Mouse (Mus musculus) embryonic facial prominence, embryonic 11.5 days (tissue): ENCODE measurements around the gene Cdc42bpa. TPM values are rescaled to one million over a fixed set of nuclear protein-coding genes. Genes with fewer than 3 reads are reported as not detected.

Experiments used
- ATAC-seq: fragments of 200-750 bp; cut with Nextera tagmentation; replicated peaks from 2 replicates; pipeline ENCODE4 v1.8.0; 2017; ENCODE audit warnings: low read depth; ENCODE audit not compliant: insufficient number of reproducible peaks, low FRiP score, low TSS enrichment
- DNase-seq: peaks from one replicate; pipeline ENCODE4 v3.0.0-alpha.2; 2015; ENCODE audit warnings: low spot score
- H3K27ac ChIP-seq: fragments of 300-500 bp; sonication (generic); replicated peaks from 2 replicates; pipeline ENCODE4 v1.5.1; 2014; ENCODE audit warnings: mild to moderate bottlenecking, low read depth, low read length, control low read depth
- H3K27me3 ChIP-seq: fragments of 300-500 bp; sonication (generic); 2 replicates; pipeline ENCODE4 v1.6.1; 2014; ENCODE audit warnings: mild to moderate bottlenecking, low read length, moderate library complexity, mixed read lengths; ENCODE audit not compliant: control insufficient read depth, insufficient read depth
- H3K36me3 ChIP-seq: fragments of 300-500 bp; sonication (generic); replicated peaks from 2 replicates; pipeline ENCODE4 v1.6.1; 2014; ENCODE audit warnings: low read depth, mild to moderate bottlenecking, low read length, moderate library complexity, mixed read lengths; ENCODE audit not compliant: control insufficient read depth, insufficient read depth
- H3K4me1 ChIP-seq: fragments of 300-500 bp; sonication (generic); 2 replicates; pipeline ENCODE4 v1.6.1; 2014; ENCODE audit warnings: low read length, mixed read lengths; ENCODE audit not compliant: control insufficient read depth, insufficient read depth
- H3K4me2 ChIP-seq: fragments of 300-500 bp; sonication (generic); 2 replicates; pipeline ENCODE4 v1.6.1; 2014; ENCODE audit warnings: low read depth, mild to moderate bottlenecking, control low read depth, low read length, moderate library complexity
- H3K4me3 ChIP-seq: fragments of 300-500 bp; sonication (generic); 2 replicates; pipeline ENCODE4 v1.5.1; 2014; ENCODE audit warnings: low read depth, low read length, control low read depth
- H3K9ac ChIP-seq: fragments of 300-500 bp; sonication (generic); replicated peaks from 2 replicates; pipeline ENCODE4 v1.6.1; 2014; ENCODE audit warnings: mild to moderate bottlenecking, control low read depth, low read length
- H3K9me3 ChIP-seq: fragments of 300-500 bp; sonication (generic); replicated peaks from 2 replicates; pipeline ENCODE4 v1.6.1; 2016; ENCODE audit warnings: mild to moderate bottlenecking, low read length, inconsistent platforms, mixed read lengths; ENCODE audit not compliant: control insufficient read depth
- WGBS: fragments of 180-500 bp; shearing (Covaris S2); extraction: QIAGEN DNeasy Blood & Tissue Kit; methylation state at CpG from one replicate; pipeline ENCODE4 v1.1.7; 2014; 5-methylcytosine and 5-hydroxymethylcytosine counted together
- polyA plus RNA-seq: library from polyadenylated mRNA; unstranded; fragments of >200 nt; fragmentation: Nextera tagmentation; extraction: Ambion mirVana; gene quantifications from 2 replicates; pipeline ENCODE4 v1.2.1, GENCODE M21; 2014

Cdc42bpa gene
- polyA plus RNA-seq, 1 experiment from 2014 or later = 13.8 TPM

DNA sequence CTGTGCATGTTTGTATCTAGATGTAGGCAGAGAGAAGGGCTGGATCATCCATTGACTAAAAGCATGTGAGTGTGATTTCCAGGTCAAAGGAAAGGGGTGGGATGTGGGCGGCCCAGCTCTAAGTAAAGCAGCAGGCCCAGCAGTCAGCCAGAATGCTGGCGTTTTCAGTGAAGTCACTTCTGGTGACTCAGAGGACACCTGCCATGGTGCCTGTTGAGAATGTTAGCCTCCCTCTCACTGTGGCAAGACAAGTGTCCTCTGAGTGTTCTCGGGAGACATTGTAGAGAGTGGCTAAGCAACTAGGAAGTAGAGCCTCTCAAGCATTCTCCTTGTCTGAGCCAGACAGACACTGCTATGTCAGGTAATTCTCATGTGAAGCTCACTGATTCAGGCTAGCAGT, 144.3 kb downstream of the Cdc42bpa start:
- Histone ChIP-seq H3K36me3 (no peaks in the 10 kb centered on the region), H3K27me3 (no peaks in the 10 kb centered on the region), H3K9ac (no peak overlapping the region), H3K9me3 (no peaks in the 10 kb centered on the region), H3K4me2 (no peak overlapping the region), H3K27ac (no peak overlapping the region), H3K4me1 (no peaks in the 10 kb centered on the region), H3K4me3 (no peak overlapping the region)
- 72% methylated on average over 3 of the region's 3 CpGs for WGBS
- DNase-seq (no peak), ATAC-seq (no peak)

DNA sequence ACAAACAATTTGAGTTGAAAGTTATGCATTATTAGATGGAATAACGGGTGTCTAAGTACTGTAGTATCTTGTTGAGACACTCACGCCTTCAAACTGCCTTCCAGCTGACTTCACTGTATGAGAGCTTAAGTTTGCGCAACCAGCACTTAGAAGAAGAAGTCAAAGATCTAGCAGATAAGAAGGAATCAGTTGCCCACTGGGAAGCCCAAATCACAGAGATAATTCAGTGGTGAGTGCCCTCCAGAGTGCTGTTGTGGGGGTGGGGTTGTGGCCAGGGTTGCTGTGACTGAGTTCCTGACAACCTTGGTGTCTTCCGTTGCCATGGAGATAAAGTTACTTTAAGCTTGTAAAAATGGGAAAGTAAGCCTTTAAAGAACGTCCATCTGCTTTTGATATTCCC, 148.8 kb downstream of the Cdc42bpa start:
- Histone ChIP-seq H3K27me3 (no peaks in the 10 kb centered on the region), H3K36me3 (no peaks in the 10 kb centered on the region), H3K4me2 (no peak overlapping the region), H3K4me3 (no peak overlapping the region), H3K9me3 (no peaks in the 10 kb centered on the region), H3K9ac (no peak overlapping the region), H3K4me1 (no peaks in the 10 kb centered on the region), H3K27ac (no peak overlapping the region)
- DNase-seq (peak; percentile 17), ATAC-seq (no peak)
- 73% methylated on average over 5 of the region's 5 CpGs for WGBS

DNA sequence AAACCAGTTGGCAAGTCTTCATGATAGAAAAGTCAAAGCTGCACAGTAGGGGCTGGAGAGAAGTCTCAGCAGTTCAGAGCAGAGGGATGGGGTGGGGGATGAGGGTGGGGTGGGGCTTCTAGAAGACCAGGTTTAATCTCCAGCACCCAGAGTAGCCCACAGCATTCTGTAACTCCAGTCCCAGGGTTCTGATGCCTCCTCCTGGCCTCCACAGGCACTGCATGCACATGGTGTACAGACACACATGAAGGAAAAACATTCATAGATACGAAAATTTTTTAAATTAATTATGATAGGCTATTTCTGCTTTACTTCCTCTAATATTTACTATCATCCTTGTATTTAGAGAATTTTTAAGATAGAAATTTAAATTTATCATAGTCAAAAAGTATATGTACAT, 156.3 kb downstream of the Cdc42bpa start:
- no peak overlapping the region for H3K9ac ChIP-seq
- H3K27me3 ChIP-seq = no peaks in the 10 kb centered on the region
- ATAC-seq = no peak
- H3K9me3 ChIP-seq = no peaks in the 10 kb centered on the region
- DNase-seq = peak; percentile 41
- H3K36me3 ChIP-seq = no peaks in the 10 kb centered on the region
- no peak overlapping the region for H3K27ac ChIP-seq
- H3K4me3 ChIP-seq = no peak overlapping the region
- H3K4me1 ChIP-seq = no peaks in the 10 kb centered on the region
- no peak overlapping the region for H3K4me2 ChIP-seq
- WGBS = 74% methylated on average over 1 of the region's 1 CpGs

DNA sequence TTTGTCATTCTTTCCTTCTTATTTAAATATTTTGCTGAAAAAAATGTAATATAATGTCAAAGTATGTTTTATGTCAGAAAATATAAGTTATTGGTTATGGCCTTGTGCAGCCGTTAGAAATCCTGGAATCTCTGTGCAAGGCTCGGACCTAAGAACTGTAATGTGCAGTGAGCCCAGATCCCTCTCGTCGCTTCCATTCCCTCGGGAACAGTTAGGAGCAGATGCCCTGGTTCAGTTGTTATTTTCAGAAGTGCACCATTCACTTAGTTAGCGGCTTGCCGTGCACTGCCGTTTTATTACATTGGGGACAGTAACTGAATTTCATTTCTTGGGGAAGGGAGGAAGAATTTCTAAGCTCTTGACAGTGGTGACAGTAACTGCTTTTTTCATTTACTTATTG, 158.0 kb downstream of the Cdc42bpa start:
- Histone ChIP-seq H3K36me3 (no peaks in the 10 kb centered on the region), H3K9me3 (no peaks in the 10 kb centered on the region), H3K27me3 (no peaks in the 10 kb centered on the region), H3K4me1 (no peaks in the 10 kb centered on the region), H3K4me2 (no peak overlapping the region), H3K27ac (no peak overlapping the region), H3K4me3 (no peak overlapping the region), H3K9ac (no peak overlapping the region)
- ATAC-seq = no peak
- DNase-seq = no peak
- 82% methylated on average over 8 of the region's 8 CpGs for WGBS

DNA sequence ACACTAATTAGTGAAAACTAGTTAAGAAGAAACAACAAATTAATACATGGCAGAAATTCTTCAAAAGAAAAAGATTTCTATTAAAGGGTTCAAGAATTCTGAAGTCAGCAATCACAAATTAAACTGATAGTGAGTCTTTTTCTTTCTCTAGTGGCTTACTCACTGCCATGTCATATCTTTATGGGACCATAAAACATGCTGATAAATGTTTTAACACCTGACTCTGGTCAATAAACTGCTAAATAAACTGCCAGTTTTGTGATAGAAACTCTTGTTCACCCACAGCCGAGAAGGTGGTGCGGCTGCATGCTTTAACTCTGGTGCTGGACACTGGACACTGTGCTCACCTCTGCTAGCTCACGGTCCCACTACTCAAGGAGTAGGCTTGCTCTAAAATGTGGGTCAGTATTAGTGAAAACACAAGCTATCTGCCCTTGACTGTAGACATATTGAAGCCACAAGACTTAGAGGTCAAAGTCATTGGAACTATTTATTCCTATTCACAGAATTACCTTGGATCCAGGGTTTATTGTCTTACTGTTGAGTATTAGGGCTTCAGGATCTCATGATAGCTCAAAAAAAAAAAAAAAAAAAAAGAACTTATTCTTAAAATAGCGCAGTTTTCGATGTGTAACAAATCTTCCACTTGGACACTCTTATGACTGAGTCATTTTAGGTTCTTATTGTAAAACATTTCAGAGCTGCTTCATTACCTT, 168.0 kb downstream of the Cdc42bpa start:
- Histone ChIP-seq H3K36me3 (no peaks in the 10 kb centered on the region), H3K4me3 (no peak overlapping the region), H3K9me3 (no peaks in the 10 kb centered on the region), H3K4me2 (no peak overlapping the region), H3K9ac (no peak overlapping the region), H3K27me3 (no peaks in the 10 kb centered on the region), H3K4me1 (no peaks in the 10 kb centered on the region), H3K27ac (no peak overlapping the region)
- WGBS = 95% methylated on average over 5 of the region's 5 CpGs
- DNase-seq = no peak
- no peak for ATAC-seq

DNA sequence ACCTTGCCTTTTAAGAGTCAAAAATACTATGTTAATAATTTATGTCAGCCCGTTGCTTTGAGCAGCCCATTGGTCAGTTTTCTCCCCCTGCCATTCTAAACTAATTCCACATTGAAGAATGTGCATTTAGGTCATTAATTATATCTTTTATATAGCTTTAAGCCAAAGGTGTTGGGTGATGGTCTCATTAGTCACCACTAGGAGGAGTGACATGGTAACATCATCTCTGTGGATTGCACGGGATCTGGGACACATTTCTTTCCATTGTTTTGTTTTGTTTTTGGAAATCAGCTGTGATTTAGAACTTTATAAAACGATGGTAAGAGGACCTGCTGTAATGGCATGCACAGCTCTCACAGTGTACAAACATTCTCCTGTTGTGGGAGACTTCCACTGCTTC, 171.1 kb downstream of the Cdc42bpa start:
- DNase-seq = no peak

DNA sequence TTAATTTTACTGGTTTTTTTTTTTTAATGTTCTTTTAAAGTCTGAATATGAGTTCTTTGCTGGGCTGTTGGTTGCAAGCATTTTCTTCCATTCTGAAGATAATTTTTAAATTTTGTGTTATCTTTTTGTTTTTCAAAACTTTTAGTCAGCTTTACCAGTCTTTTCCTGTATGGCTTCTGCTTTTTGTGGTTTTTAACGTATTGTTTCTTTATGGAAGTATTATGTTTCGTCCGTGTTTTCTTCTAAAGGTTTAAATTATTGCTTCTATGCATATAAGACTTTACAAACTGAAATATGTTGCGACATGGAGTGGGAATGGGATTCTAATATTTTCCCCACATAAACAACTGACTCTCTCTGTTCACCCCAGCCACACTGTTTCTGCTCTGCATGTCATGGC, 171.9 kb downstream of the Cdc42bpa start:
- DNase-seq (no peak), ATAC-seq (no peak)
- Histone ChIP-seq H3K27me3 (no peaks in the 10 kb centered on the region), H3K4me2 (no peak overlapping the region), H3K4me3 (no peak overlapping the region), H3K9me3 (no peaks in the 10 kb centered on the region), H3K4me1 (no peaks in the 10 kb centered on the region), H3K36me3 (no peaks in the 10 kb centered on the region), H3K27ac (no peak overlapping the region), H3K9ac (no peak overlapping the region)
- WGBS = 90% methylated on average over 4 of the region's 4 CpGs

More for the DNA sequence above, 171.1 kb downstream of the Cdc42bpa start:
- no peak for ATAC-seq
- H3K27ac ChIP-seq = no peak overlapping the region
- H3K4me2 ChIP-seq = no peak overlapping the region
- no peaks in the 10 kb centered on the region for H3K4me1 ChIP-seq
- H3K9ac ChIP-seq = no peak overlapping the region
- no peak overlapping the region for H3K4me3 ChIP-seq
- H3K9me3 ChIP-seq = no peaks in the 10 kb centered on the region
- WGBS = 60% methylated on average over 3 of the region's 3 CpGs
- no peaks in the 10 kb centered on the region for H3K27me3 ChIP-seq
- no peaks in the 10 kb centered on the region for H3K36me3 ChIP-seq

DNA sequence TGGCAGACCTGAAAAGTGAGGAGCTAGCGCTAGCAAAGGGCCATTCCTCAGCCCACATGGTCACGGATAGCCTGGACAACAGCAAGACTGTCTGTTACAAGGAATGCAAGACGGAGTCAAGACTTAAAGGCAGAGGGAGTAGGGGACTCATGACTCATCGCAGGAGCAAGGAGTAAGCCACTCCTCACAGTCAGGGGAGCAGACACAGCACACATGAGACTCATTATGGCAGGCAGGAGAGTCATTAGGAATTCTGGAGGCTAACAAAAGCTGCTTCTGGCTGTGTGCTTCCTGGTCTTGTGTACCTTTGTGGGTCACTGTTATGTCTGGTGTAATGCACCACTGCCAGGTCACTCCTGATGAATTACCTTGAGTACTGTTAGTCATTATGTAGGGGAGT, 178.9 kb downstream of the Cdc42bpa start:
- H3K4me3 ChIP-seq = no peak overlapping the region
- whole genome bisulfite sequencing = 66% methylated on average over 4 of the region's 4 CpGs
- no peaks in the 10 kb centered on the region for H3K4me1 ChIP-seq
- H3K27ac ChIP-seq = no peak overlapping the region
- H3K36me3 ChIP-seq = no peaks in the 10 kb centered on the region; the same call in 1 of the 2 replicates
- H3K27me3 ChIP-seq = no peaks in the 10 kb centered on the region
- no peak for ATAC-seq
- H3K4me2 ChIP-seq = no peak overlapping the region
- peak; percentile 62 for DNase-seq
- H3K9me3 ChIP-seq = no peaks in the 10 kb centered on the region
- H3K9ac ChIP-seq = no peak overlapping the region
